Mouse (Mus musculus) ES-Bruce4 (cell line): ENCODE data around the gene Hspa13.

Experiments used
- CTCF ChIP-seq: IDR thresholded peaks from one replicate; pipeline ENCODE4 v1.8.1; 2011; ENCODE audit warnings: low read depth, low read length
- EP300 ChIP-seq: IDR thresholded peaks from 2 replicates; pipeline ENCODE4 v1.6.1; 2011; ENCODE audit warnings: low read depth, low read length; ENCODE audit not compliant: insufficient read depth

- TF ChIP-seq EP300 (no peak), CTCF (peak; percentile 5)
Measured at GRCm38 (mm10) chr16:75779271-75779670, 12.4 kb upstream of the Hspa13 start.
